Mouse (Mus musculus) hindbrain, embryonic 16.5 days (tissue): ENCODE measurements around the gene Cmah. TPM values are rescaled to one million over a fixed set of nuclear protein-coding genes. Genes with fewer than 3 reads are reported as not detected.

Experiments
- ATAC-seq: fragments of 200-750 bp; cut with Nextera tagmentation; 2 replicates; pipeline ENCODE4 v1.8.0; 2017; ENCODE audit warnings: moderate TSS enrichment, moderate library complexity
- H3K27ac ChIP-seq: fragments of 300-500 bp; sonication (generic); 2 replicates; pipeline ENCODE4 v1.5.1; 2014; ENCODE audit warnings: low read depth, mild to moderate bottlenecking, control low read depth, low read length, moderate library complexity
- H3K27me3 ChIP-seq: fragments of 300-500 bp; sonication (generic); replicated peaks from 2 replicates; pipeline ENCODE4 v1.6.1; 2014; ENCODE audit warnings: low read length; ENCODE audit not compliant: control insufficient read depth, insufficient read depth
- H3K36me3 ChIP-seq: fragments of 300-500 bp; sonication (generic); 2 replicates; pipeline ENCODE4 v1.6.1; 2014; ENCODE audit warnings: mild to moderate bottlenecking, low read length, moderate library complexity, mixed read lengths; ENCODE audit not compliant: control insufficient read depth, insufficient read depth
- H3K4me1 ChIP-seq: fragments of 300-500 bp; sonication (generic); 2 replicates; pipeline ENCODE4 v1.6.1; 2014; ENCODE audit warnings: low read depth, low read length; ENCODE audit not compliant: control insufficient read depth, insufficient read depth
- H3K4me2 ChIP-seq: fragments of 300-500 bp; sonication (generic); 2 replicates; pipeline ENCODE4 v1.6.1; 2014; ENCODE audit warnings: mild to moderate bottlenecking, low read length, control low read depth, moderate library complexity
- H3K4me3 ChIP-seq: fragments of 300-500 bp; sonication (generic); 2 replicates; pipeline ENCODE4 v1.5.1; 2014; ENCODE audit warnings: mild to moderate bottlenecking, low read length, control low read depth, moderate library complexity
- H3K9ac ChIP-seq: fragments of 300-500 bp; sonication (generic); 2 replicates; pipeline ENCODE4 v1.6.1; 2014; ENCODE audit warnings: low read depth, mild to moderate bottlenecking, control low read depth, low read length, moderate library complexity
- H3K9me3 ChIP-seq: fragments of 300-500 bp; sonication (generic); 2 replicates; pipeline ENCODE4 v1.6.1; 2014; ENCODE audit warnings: mild to moderate bottlenecking, low read length, moderate library complexity; ENCODE audit not compliant: control insufficient read depth
- WGBS: fragments of 180-500 bp; shearing (Covaris S2); extraction: QIAGEN DNeasy Blood & Tissue Kit; methylation state at CpG from one replicate; pipeline ENCODE4 v1.1.7; 2014; 5-methylcytosine and 5-hydroxymethylcytosine counted together
- polyA plus RNA-seq: library from polyadenylated mRNA; unstranded; fragments of >200 nt; fragmentation: Nextera tagmentation; extraction: Ambion mirVana; gene quantifications from 2 replicates; pipeline ENCODE4 v1.2.1, GENCODE M21; 2015

Gene Cmah
- polyA plus RNA-seq, 1 experiment from 2014 or later = 0.16 TPM

DNA sequence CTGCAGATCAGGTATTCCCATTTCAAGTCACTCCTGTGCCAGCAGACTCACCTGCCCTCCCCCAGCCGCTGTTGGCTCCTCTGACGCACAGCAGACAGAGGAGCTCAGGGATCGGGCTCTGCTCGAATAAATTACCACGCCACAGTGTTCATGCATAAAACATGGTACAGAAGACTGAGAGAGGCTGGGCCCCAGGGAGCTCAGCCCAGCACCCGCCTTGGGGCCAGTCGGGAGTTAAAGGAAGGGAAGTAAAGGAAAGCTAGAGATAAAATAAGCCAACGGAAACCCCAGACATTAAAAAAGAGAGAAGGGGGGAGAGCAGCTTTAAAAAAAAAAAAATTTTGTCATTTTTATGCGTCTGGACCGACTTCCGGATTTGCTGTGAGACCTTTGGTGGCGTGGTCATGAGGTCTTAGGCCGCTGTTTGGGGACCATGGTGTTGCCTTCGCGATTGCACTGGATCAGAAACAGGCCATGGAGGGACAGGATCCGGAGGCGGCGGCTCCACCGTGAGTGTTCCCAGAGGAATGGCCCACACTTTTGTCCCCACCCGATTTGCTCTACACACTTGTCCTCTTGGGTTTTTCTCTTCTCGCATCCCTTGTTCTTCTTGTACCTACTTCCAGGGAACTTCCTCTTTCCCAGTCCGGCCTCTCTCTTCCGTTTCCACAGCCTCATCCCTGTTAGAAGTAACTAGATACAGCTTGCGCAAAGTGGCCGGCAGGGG, 174.1 kb downstream of the Cmah start:
- Histone ChIP-seq H3K4me3 (no peak overlapping the region), H3K27ac (no peak overlapping the region), H3K9ac (no peak overlapping the region), H3K4me1 (no peaks in the 10 kb centered on the region), H3K4me2 (no peak overlapping the region), H3K9me3 (no peaks in the 10 kb centered on the region), H3K27me3 (no peaks in the 10 kb centered on the region), H3K36me3 (no peaks in the 10 kb centered on the region)
- ATAC-seq = peak; percentile 61
- 68% methylated on average over 25 of the region's 25 CpGs for WGBS

DNA sequence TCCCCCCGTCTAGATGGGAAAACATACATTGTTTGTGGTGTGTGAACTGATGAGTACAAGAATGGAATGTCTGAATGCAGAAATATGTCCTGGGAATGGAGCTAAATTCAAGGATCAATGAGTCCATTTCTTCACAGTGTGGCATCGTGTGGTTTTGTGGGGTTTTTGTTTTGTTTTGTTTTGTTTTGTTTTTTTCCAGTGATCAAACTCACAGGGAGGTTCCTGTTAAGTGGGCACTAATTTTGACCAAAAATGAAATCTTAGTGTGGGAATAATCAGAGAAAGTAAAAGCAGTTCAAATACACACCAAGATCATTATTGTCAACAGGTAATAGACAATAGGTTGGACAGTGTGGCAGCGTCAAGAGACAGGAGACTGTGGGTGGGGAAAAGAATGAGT, 174.7 kb downstream of the Cmah start:
- Histone ChIP-seq H3K4me1 (no peaks in the 10 kb centered on the region), H3K27me3 (no peaks in the 10 kb centered on the region), H3K36me3 (no peaks in the 10 kb centered on the region), H3K27ac (no peak overlapping the region), H3K9ac (no peak overlapping the region), H3K9me3 (no peaks in the 10 kb centered on the region), H3K4me2 (no peak overlapping the region), H3K4me3 (no peak overlapping the region)
- 83% methylated on average over 3 of the region's 3 CpGs for WGBS
- ATAC-seq = no peak

DNA sequence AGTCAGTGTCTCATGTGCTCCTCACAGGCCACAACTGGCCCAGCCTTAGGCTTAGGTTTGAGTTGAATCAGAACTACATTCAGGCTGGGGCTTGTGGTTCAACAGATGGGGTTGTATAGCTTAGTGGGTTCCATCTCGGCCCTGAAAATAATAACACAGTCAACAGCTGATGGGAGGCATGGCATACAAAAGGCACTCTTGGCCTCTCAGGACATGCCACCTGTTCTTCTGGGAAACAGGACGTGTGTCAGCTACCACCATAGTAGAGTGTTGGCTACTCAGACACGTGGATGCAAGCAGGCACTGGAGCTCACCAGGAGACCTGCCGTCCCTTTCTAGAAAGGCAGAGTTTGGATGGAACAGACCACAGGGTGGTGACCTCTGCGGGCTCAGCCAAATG, 178.6 kb downstream of the Cmah start:
- no peaks in the 10 kb centered on the region for H3K4me1 ChIP-seq
- WGBS = 81% methylated on average over 5 of the region's 5 CpGs
- H3K36me3 ChIP-seq = no peaks in the 10 kb centered on the region
- no peak for ATAC-seq
- H3K27ac ChIP-seq = no peak overlapping the region
- no peaks in the 10 kb centered on the region for H3K9me3 ChIP-seq
- no peak overlapping the region for H3K9ac ChIP-seq
- no peak overlapping the region for H3K4me3 ChIP-seq
- H3K27me3 ChIP-seq = no peaks in the 10 kb centered on the region
- H3K4me2 ChIP-seq = no peak overlapping the region

DNA sequence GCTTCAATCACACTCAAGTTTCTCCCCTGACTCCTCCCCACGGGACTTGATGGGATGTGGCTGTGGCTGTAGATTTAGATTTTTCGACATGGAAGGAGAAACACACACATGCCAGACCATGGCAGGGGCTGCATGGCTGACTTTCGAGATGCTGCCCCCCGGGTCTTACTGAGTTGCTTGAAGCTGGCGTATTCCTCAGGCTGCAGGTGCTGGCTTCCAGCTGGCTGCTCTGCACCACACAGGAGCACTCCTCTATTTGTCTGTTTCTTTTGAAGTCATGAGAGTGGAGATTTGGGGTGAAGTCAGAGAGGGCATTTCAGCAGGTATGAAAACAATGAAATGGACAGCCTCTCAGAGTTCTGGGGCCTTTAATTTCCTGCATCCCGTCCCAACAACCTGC, 180.0 kb downstream of the Cmah start:
- Histone ChIP-seq H3K4me2 (no peak overlapping the region), H3K4me3 (no peak overlapping the region), H3K27me3 (no peaks in the 10 kb centered on the region), H3K9me3 (no peaks in the 10 kb centered on the region), H3K36me3 (no peaks in the 10 kb centered on the region), H3K4me1 (no peaks in the 10 kb centered on the region), H3K27ac (no peak overlapping the region), H3K9ac (no peak overlapping the region)
- WGBS = 76% methylated on average over 6 of the region's 6 CpGs
- no peak for ATAC-seq

DNA sequence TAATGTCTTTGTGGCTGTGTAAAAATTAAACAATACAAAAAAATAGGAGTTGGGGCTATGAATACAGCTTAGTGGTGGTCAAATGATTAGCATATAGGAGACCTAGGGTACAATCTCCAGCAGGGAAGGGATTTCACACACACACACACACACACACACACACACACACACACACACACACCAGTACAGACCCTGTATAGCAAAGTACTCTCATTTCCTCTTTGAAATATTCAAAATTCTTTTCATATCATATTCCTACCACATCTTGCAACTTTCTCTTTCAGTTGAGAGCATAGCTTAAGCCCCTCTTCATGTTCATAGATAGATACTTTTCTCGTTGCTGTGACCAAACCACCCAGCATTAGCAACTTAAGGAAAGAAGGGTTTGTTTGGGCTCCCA, 181.7 kb downstream of the Cmah start:
- 56% methylated on average over 1 of the region's 1 CpGs for WGBS
- Histone ChIP-seq H3K4me2 (no peak overlapping the region), H3K27ac (no peak overlapping the region), H3K27me3 (no peaks in the 10 kb centered on the region), H3K9ac (no peak overlapping the region), H3K36me3 (no peaks in the 10 kb centered on the region), H3K4me3 (no peak overlapping the region), H3K9me3 (no peaks in the 10 kb centered on the region), H3K4me1 (no peaks in the 10 kb centered on the region)
- no peak for ATAC-seq

DNA sequence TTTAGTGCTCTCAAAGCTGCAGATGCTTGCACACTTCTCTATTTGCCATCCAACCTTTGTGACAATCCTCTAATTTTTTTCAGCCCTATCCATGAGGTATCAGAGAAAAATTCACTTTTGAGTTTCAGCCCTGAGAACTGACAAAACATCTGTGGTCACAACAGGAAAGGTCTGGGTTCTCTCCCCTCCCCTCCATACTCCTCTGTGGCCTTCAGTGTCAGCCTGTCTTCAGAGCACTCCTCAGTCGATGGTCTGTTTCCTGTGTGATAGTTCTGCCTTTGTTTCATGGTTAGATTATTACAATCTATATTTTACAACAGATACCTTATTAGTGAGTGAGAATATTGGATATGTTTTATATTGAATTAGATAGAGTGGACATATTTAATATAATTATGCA, 184.2 kb downstream of the Cmah start:
- Histone ChIP-seq H3K27ac (no peak overlapping the region), H3K4me2 (no peak overlapping the region), H3K4me1 (no peaks in the 10 kb centered on the region), H3K36me3 (no peaks in the 10 kb centered on the region), H3K9me3 (no peaks in the 10 kb centered on the region), H3K9ac (no peak overlapping the region), H3K27me3 (no peaks in the 10 kb centered on the region), H3K4me3 (no peak overlapping the region)
- WGBS = 73% methylated on average over 1 of the region's 1 CpGs
- ATAC-seq = no peak

DNA sequence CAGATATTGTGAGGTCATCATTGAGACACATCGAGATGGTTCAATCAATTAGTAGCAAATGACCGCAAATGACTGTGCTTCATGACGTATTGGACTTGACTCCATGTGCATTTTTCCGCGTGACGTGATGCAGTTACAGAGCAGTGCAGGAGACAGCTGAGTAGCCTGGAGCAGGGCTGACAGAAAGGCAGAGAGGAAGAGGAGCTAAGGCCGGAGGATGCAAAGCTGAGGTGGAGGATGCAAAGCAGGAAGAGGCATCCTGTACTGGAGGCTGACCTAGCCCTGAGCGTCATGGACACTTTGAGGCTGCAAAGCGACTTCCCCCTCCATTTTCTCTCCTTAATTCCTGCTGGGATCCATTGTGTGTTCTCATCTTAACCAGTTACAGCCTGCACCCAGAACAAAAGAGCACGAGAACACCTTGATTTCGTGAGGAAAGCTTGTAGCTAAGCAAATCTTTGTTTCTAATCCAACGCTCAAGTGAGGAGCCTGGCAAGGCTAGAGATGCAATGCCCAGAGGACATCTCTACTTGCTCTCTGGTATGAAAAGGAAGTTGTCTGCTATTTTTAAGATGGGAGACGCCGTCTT, 184.8 kb downstream of the Cmah start:
- no peak overlapping the region for H3K4me3 ChIP-seq
- no peaks in the 10 kb centered on the region for H3K27me3 ChIP-seq
- H3K9ac ChIP-seq = no peak overlapping the region
- H3K36me3 ChIP-seq = no peaks in the 10 kb centered on the region
- no peak overlapping the region for H3K27ac ChIP-seq
- H3K4me2 ChIP-seq = no peak overlapping the region
- H3K4me1 ChIP-seq = no peaks in the 10 kb centered on the region
- H3K9me3 ChIP-seq = no peaks in the 10 kb centered on the region
- 73% methylated on average over 14 of the region's 14 CpGs for WGBS
- no peak for ATAC-seq

DNA sequence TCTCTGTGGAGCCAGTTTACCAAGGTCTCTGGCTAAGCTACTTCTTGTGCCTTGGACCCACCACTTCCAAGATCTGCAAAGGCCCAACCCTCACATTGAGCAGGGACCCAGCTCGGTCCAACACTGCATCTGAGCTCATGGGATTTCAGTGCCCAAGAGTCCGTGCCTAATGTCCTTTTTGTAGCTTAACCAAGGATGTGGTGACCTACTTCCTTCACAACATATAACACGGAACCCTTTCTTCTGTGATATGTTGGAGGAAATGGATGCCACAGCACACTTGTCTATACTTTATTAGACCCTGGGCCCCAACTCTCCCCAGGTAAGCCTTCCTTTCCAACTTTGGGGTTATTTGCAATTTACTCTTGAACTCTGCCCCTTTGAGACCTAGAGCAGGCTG, 186.5 kb downstream of the Cmah start:
- Histone ChIP-seq H3K36me3 (no peaks in the 10 kb centered on the region), H3K27ac (no peak overlapping the region), H3K27me3 (no peaks in the 10 kb centered on the region), H3K9me3 (no peaks in the 10 kb centered on the region), H3K4me3 (no peak overlapping the region), H3K9ac (no peak overlapping the region), H3K4me1 (no peaks in the 10 kb centered on the region), H3K4me2 (no peak overlapping the region)
- WGBS = 86% methylated on average over 3 of the region's 3 CpGs
- ATAC-seq = no peak

DNA sequence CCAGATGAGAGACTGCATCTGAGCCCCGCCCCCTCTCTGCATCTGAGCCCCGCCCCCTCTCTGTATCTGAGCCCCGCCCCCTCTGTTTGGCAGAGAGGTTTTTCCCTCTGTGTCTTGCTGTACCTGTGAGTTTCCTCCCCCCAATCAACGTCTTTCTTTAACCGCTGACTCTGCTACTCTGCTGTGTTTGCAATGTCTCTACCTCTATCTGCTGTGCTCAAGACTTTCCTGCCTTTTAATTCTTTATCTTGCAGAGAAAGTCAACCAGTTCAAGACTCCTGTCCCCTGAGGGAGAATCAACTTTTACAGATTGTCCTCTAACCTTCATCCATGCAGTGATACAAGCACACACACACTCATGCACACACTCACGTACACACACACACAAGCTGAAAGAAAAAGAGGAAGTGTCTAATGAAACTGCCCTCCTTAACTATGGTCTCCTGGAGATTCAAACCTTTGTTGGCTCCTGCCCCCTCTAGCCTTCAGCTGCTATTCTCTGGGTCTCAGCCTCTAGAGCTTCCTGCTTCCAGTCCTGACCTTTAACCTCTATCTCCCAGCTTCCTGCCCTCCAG, 188.0 kb downstream of the Cmah start:
- Histone ChIP-seq H3K4me3 (no peak overlapping the region), H3K27me3 (no peaks in the 10 kb centered on the region), H3K4me2 (no peak overlapping the region), H3K9ac (no peak overlapping the region), H3K36me3 (no peaks in the 10 kb centered on the region), H3K27ac (no peak overlapping the region), H3K9me3 (no peaks in the 10 kb centered on the region), H3K4me1 (no peaks in the 10 kb centered on the region)
- 51% methylated on average over 6 of the region's 6 CpGs for WGBS
- ATAC-seq = no peak
